23 mouse cellular contexts compared by ENCODE assay signal in the genomic region with DNA sequence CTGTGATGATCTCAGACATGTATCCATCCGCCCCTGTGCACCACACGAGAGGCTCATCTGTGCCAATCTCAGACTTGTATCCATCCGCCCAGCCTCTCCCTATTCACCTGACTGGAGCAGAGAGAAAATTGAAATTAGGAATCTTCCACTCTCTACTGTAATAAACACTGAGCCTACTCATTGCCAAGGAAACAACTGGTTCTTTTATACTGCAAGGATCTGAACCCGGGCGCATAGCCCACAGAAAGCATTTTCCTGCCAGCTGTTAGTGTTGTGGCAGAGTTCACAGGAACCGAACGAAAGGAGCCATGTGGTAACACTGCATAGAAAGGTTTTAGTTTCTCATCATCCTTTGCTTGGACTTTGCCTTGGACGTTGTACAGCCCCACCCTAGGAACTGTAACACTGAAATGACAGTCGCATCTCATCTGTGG.
DNase-seq lines count a peak whose midpoint lies in the region; ATAC-seq and TF ChIP-seq lines count a peak whose summit lies in the region.
"Had no signal": no experiment of that assay in that cellular context is flagged by ENCODE, and none has a peak within 500 bp of the region (broad histone marks: within the 10 kb centered on the region; RNA-seq: fewer than 3 reads in every experiment).

No protein-coding gene starts in this region.

- 51% methylated on average over 9 of the region's 9 CpGs for WGBS in forebrain, postnatal 0 days
- 91% methylated on average over 9 of the region's 9 CpGs for WGBS in forebrain, embryonic 10.5 days
- WGBS in midbrain, embryonic 10.5 days: 92% methylated on average over 9 of the region's 9 CpGs
- WGBS in midbrain, embryonic 15.5 days: 86% methylated on average over 9 of the region's 9 CpGs

- H3K27me3 ChIP-seq in forebrain, postnatal 0 days (ENCODE audit: insufficient read depth, low read length): no peaks in the 10 kb centered on the region
- no peaks in the 10 kb centered on the region for H3K27me3 ChIP-seq in forebrain, embryonic 10.5 days (ENCODE audit: poor library complexity, severe bottlenecking)
- H3K27me3 ChIP-seq in midbrain, embryonic 10.5 days (ENCODE audit: low read depth, poor library complexity, severe bottlenecking): no peaks in the 10 kb centered on the region
- no peaks in the 10 kb centered on the region for H3K27me3 ChIP-seq in midbrain, embryonic 15.5 days (replicated peaks)
- H3K27me3 ChIP-seq: CH12.LX; embryonic facial prominence, embryonic 12.5 days; megakaryocyte, embryonic 14.5 days; neural tube, embryonic 13.5 days had no signal

- H3K4me2 ChIP-seq in forebrain, postnatal 0 days (ENCODE audit: low read depth): no peak overlapping the region
- H3K4me2 ChIP-seq in midbrain, embryonic 15.5 days: no peak overlapping the region
- H3K4me2 ChIP-seq: embryonic facial prominence, embryonic 12.5 days; liver, embryonic 11.5 days; neural tube, embryonic 13.5 days had no signal

- no peak overlapping the region for H3K9ac ChIP-seq in forebrain, postnatal 0 days
- no peak overlapping the region for H3K9ac ChIP-seq in midbrain, embryonic 15.5 days
- H3K9ac ChIP-seq: embryonic facial prominence, embryonic 12.5 days; neural tube, embryonic 13.5 days had no signal

- peak; percentile 41 for DNase-seq in forebrain, postnatal 0 days
- no peak for DNase-seq in forebrain, embryonic 10.5 days (ENCODE audit: extremely low spot score, low spot score)
- no peak for DNase-seq in midbrain, embryonic 10.5 days (ENCODE audit: low spot score)
- peak; percentile 90 for DNase-seq in fibroblast of lung, adult 2 months (ENCODE audit: low read depth)
- no peak for DNase-seq in kidney, adult 11 months
- no peak for DNase-seq in embryo, embryonic 9.5 days (ENCODE audit: extremely low spot score)
- DNase-seq: adrenal gland, adult 8-10 months; cerebellum, adult 9-11 months; gastrocnemius, postnatal 36 days; kidney, adult 8-10 months; kidney, postnatal 25 days; lung, adult 2 months; right cerebral cortex, adult 18-20 months; thymus, postnatal 4 days had no signal

- H3K4me3 ChIP-seq in forebrain, postnatal 0 days (ENCODE audit: low read depth, low read length): no peak overlapping the region
- no peak overlapping the region for H3K4me3 ChIP-seq in forebrain, embryonic 10.5 days
- H3K4me3 ChIP-seq in midbrain, embryonic 10.5 days: no peak overlapping the region
- H3K4me3 ChIP-seq in midbrain, embryonic 15.5 days: no peak overlapping the region
- H3K4me3 ChIP-seq: embryonic facial prominence, embryonic 12.5 days; erythroblast, embryonic 14.5 days; left cerebral cortex, adult 2 months; limb, embryonic 10.5 days; megakaryocyte, embryonic 14.5 days; neural tube, embryonic 13.5 days had no signal

- no peaks in the 10 kb centered on the region; the same call in 1 of the 2 replicates for H3K4me1 ChIP-seq in forebrain, postnatal 0 days (ENCODE audit: insufficient read depth)
- peaks cover 43% of the 10 kb centered on the region for H3K4me1 ChIP-seq in forebrain, embryonic 10.5 days
- peaks cover 54% of the 10 kb centered on the region for H3K4me1 ChIP-seq in midbrain, embryonic 10.5 days
- no peaks in the 10 kb centered on the region for H3K4me1 ChIP-seq in midbrain, embryonic 15.5 days
- H3K4me1 ChIP-seq: embryonic facial prominence, embryonic 12.5 days had no signal

- no peak overlapping the region for H3K27ac ChIP-seq in forebrain, postnatal 0 days (ENCODE audit: low read depth, low read length)
- H3K27ac ChIP-seq in forebrain, embryonic 10.5 days: no peak overlapping the region
- 0 out of 2 replicates have a peak overlapping the region, but pooled peaks have one; percentile 13 for H3K27ac ChIP-seq in midbrain, embryonic 10.5 days (replicated peaks)
- no peak overlapping the region for H3K27ac ChIP-seq in midbrain, embryonic 15.5 days
- H3K27ac ChIP-seq: embryonic facial prominence, embryonic 12.5 days; left cerebral cortex, adult 2 months; limb, embryonic 10.5 days; neural tube, embryonic 13.5 days had no signal

- no peaks in the 10 kb centered on the region for H3K36me3 ChIP-seq in forebrain, postnatal 0 days (ENCODE audit: insufficient read depth)
- peaks cover 12% of the 10 kb centered on the region for H3K36me3 ChIP-seq in forebrain, embryonic 10.5 days (replicated peaks)
- peaks cover 14% of the 10 kb centered on the region for H3K36me3 ChIP-seq in midbrain, embryonic 10.5 days
- no peaks in the 10 kb centered on the region for H3K36me3 ChIP-seq in midbrain, embryonic 15.5 days (replicated peaks)
- H3K36me3 ChIP-seq: embryonic facial prominence, embryonic 12.5 days; limb, embryonic 10.5 days; neural tube, embryonic 13.5 days had no signal

- no peaks in the 10 kb centered on the region for H3K9me3 ChIP-seq in forebrain, postnatal 0 days (ENCODE audit: low read length)
- peaks cover 4% of the 10 kb centered on the region; the same call in 1 of the 2 replicates for H3K9me3 ChIP-seq in forebrain, embryonic 10.5 days
- H3K9me3 ChIP-seq in midbrain, embryonic 10.5 days (replicated peaks): 0 out of 2 replicates have a peak, but pooled peaks cover 4% of the 10 kb centered on the region
- no peaks in the 10 kb centered on the region for H3K9me3 ChIP-seq in midbrain, embryonic 15.5 days
- H3K9me3 ChIP-seq: embryonic facial prominence, embryonic 12.5 days; limb, embryonic 10.5 days; neural tube, embryonic 13.5 days had no signal

- TF ChIP-seq CTCF in forebrain, postnatal 0 days (IDR thresholded peaks at IDR 0.05; ENCODE audit: low read depth): no peak

- ATAC-seq in forebrain, postnatal 0 days: peak; percentile 54
- no peak for ATAC-seq in midbrain, embryonic 15.5 days (replicated peaks)

Comparison
In these comparisons a context has a peak if more than half of its experiments do, and no peak if none do; other contexts are left out.
1. DNase-seq: peak in forebrain, postnatal 0 days (single experiment) and fibroblast of lung, adult 2 months (single experiment); none in forebrain, embryonic 10.5 days (single experiment), midbrain, embryonic 10.5 days (single experiment), kidney, adult 11 months (single experiment) and embryo, embryonic 9.5 days (single experiment).